Mouse (Mus musculus): ENCODE measurements around the gene Dusp22. TPM values are rescaled to one million over a fixed set of nuclear protein-coding genes. Genes with fewer than 3 reads are reported as not detected.

Dusp22 gene
- total and polyA plus RNA-seq, 2 experiments from 2014 or later = 23.5 to 29.3 TPM

DNA sequence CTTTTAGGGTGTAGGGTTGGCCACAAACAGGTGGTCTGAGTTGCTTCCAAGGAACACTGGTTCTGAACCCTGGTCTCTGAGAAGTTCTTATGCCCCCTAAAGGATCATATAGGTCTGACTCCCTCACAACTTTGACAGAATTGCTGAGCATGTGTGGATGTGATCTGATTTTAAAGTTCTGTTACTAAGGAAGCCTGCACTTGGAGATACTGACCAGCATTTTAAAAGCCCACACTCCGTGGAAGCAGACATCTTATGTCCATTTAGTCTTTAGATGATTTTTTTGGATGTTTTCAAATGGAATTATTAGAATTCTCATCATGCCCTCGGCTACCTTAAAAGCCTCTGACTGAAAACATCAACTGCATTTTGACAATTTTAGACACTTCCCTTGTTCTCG lies 95.8 kb downstream of the Dusp22 start:
- Histone ChIP-seq H3K9ac (replicated peaks; ENCODE audit: low read length, poor library complexity, severe bottlenecking) (no peak overlapping the region), H3K4me2 (ENCODE audit: low read depth, low read length, poor library complexity, severe bottlenecking) (no peak overlapping the region), H3K4me1 (ENCODE audit: insufficient read depth, low read length) (no peaks in the 10 kb centered on the region), H3K27me3 (ENCODE audit: insufficient read depth, low read length) (peaks cover 22% of the 10 kb centered on the region), H3K9me3 (ENCODE audit: low read length) (no peaks in the 10 kb centered on the region), H3K4me3 (ENCODE audit: low read depth, low read length) (no peak overlapping the region), H3K36me3 (ENCODE audit: insufficient read depth, low read length) (no peaks in the 10 kb centered on the region), H3K27ac (ENCODE audit: low read depth, low read length) (no peak overlapping the region)
- 69% methylated on average over 3 of the region's 3 CpGs for WGBS
- DNase-seq (ENCODE audit: low spot score) = no peak
- TF ChIP-seq CTCF (IDR thresholded peaks at IDR 0.05) = peak; percentile 18; the same call in 1 of the 2 replicates
- ATAC-seq (ENCODE audit: low FRiP score) = no peak

DNA sequence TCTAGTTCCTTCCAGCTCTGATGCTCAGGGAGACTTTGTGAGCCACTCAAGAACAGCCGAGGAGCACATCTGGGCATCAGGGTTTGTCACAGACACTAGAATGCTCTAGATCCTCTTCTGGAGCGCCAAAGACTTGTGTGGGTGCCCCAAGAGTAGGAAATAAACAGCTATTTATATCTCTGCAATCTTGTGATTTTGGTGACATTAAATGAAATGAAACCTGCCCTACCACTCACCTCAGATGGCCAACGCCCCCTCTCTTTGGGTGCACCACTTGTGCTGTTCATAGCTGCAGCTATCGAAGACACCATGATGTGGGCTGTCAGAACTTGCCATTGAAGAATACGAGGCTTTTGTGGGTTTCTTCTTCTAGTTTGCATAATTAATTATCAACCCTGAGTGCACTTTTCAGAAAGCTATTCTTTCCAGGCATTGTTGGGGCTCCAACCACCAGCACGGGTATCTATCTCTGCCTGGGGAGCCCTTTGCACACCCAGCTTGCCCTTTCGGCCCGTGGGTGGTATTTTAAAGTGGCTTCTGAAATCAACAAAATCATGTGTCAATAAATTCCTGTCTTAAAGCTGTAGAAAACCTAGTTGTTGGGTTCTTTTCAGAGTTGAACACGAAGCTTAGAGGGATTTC lies 96.3 kb downstream of the Dusp22 start:
- no peaks in the 10 kb centered on the region for H3K4me1 ChIP-seq (ENCODE audit: insufficient read depth, low read length)
- H3K4me3 ChIP-seq (ENCODE audit: low read depth, low read length) = no peak overlapping the region
- no peak overlapping the region for H3K9ac ChIP-seq (replicated peaks; ENCODE audit: low read length, poor library complexity, severe bottlenecking)
- DNase-seq (ENCODE audit: low spot score) (no peak), ATAC-seq (ENCODE audit: low FRiP score) (no peak)
- no peaks in the 10 kb centered on the region for H3K9me3 ChIP-seq (ENCODE audit: low read length)
- H3K36me3 ChIP-seq (ENCODE audit: insufficient read depth, low read length) = no peaks in the 10 kb centered on the region
- no peak for TF ChIP-seq CTCF (IDR thresholded peaks at IDR 0.05)
- WGBS = 80% methylated on average over 9 of the region's 9 CpGs
- H3K27ac ChIP-seq (ENCODE audit: low read depth, low read length) = no peak overlapping the region
- no peak overlapping the region for H3K4me2 ChIP-seq (ENCODE audit: low read depth, low read length, poor library complexity, severe bottlenecking)
- H3K27me3 ChIP-seq (ENCODE audit: insufficient read depth, low read length) = peaks cover 17% of the 10 kb centered on the region; the same call in 1 of the 2 replicates

DNA sequence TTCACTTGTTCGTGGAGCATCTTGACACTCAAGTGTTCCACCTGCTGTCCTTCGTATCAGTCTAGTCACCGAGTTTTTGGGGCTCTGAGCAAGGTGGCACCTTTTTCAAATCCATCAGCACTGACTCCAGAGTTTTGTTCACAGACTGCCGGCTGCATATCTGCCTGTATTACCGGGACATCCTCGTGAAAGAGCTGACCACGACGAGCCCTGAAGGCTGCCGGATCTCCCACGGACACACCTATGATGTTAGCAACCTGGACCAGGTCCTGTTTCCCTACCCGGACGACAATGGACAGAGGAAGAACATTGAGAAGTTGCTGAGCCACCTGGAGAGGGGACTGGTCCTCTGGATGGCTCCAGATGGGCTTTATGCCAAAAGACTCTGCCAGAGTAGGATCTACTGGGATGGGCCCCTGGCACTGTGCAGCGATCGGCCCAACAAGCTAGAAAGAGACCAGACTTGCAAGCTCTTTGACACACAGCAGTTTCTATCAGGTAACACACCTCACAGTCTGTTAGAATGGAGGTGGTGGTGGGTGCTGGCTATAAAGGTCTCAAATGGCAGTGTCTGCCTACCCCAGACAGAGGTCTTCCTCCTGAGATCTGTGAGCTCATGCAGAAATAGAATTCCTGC lies 97.6 kb downstream of the Dusp22 start:
- TF ChIP-seq CTCF (IDR thresholded peaks at IDR 0.05) = no peak
- WGBS = 87% methylated on average over 14 of the region's 14 CpGs
- H3K9ac ChIP-seq (replicated peaks; ENCODE audit: low read length, poor library complexity, severe bottlenecking) = no peak overlapping the region

GRCm38 (mm10) chr13:30758789-30759381 lies 99.1 kb downstream of the Dusp22 start:
- no peak for TF ChIP-seq CTCF (IDR thresholded peaks at IDR 0.05)
- H3K4me3 ChIP-seq (ENCODE audit: low read depth, low read length) = no peak overlapping the region
- no peaks in the 10 kb centered on the region for H3K36me3 ChIP-seq (ENCODE audit: insufficient read depth, low read length)
- no peaks in the 10 kb centered on the region for H3K9me3 ChIP-seq (ENCODE audit: low read length)
- H3K4me1 ChIP-seq (ENCODE audit: insufficient read depth, low read length) = no peaks in the 10 kb centered on the region
- H3K4me2 ChIP-seq (ENCODE audit: low read depth, low read length, poor library complexity, severe bottlenecking) = no peak overlapping the region
- no peaks in the 10 kb centered on the region for H3K27me3 ChIP-seq (ENCODE audit: insufficient read depth, low read length)
- H3K9ac ChIP-seq (replicated peaks; ENCODE audit: low read length, poor library complexity, severe bottlenecking) = no peak overlapping the region
- WGBS = 73% methylated on average over 11 of the region's 11 CpGs
- no peak overlapping the region for H3K27ac ChIP-seq (ENCODE audit: low read depth, low read length)
- DNase-seq (ENCODE audit: low spot score) (no peak), ATAC-seq (ENCODE audit: low FRiP score) (no peak)

More for the DNA sequence above, 97.6 kb downstream of the Dusp22 start:
- ATAC-seq (ENCODE audit: low FRiP score) = no peak
- Histone ChIP-seq H3K27ac (ENCODE audit: low read depth, low read length) (no peak overlapping the region), H3K4me3 (ENCODE audit: low read depth, low read length) (no peak overlapping the region), H3K4me1 (ENCODE audit: insufficient read depth, low read length) (no peaks in the 10 kb centered on the region), H3K36me3 (ENCODE audit: insufficient read depth, low read length) (no peaks in the 10 kb centered on the region), H3K27me3 (ENCODE audit: insufficient read depth, low read length) (peaks cover 5% of the 10 kb centered on the region; the same call in 1 of the 2 replicates), H3K9me3 (ENCODE audit: low read length) (no peaks in the 10 kb centered on the region), H3K4me2 (ENCODE audit: low read depth, low read length, poor library complexity, severe bottlenecking) (no peak overlapping the region)
- no peak for DNase-seq (ENCODE audit: low spot score)

DNA sequence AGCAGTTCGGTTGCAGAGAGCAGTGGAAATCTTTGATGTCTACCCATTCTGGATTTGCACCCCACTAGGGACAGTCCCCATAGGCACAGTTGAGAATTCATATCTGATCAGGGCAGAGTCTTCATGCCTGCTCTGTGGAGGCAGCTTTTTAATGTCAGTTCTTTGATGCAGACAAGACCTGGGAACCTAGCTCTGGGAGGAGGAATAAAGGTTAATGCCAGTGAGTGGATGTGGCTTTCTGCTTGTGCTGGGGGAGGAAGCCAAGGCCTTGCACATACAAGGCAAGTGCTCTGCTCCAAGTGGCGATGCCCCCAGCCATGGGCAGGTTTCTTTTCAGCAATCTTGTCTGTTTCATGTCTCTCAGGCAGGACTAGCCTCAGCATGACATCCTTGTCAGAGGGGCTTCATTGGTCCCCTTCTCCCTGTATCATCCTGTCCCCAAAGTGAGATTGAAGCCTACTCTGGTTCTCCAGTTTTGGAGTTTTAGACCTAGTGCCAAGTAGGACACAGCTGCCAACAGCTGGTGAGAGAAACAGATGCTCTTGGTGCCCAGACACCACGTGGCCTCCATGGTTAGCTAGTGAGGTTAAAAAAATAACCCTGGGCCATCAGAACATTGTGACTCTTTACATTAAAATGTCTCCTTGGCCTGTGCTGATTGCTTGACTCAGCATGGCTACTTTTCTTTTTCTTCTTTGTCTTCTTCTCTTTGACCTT lies 100.7 kb downstream of the Dusp22 start:
- H3K27ac ChIP-seq (ENCODE audit: low read depth, low read length) = no peak overlapping the region
- H3K4me1 ChIP-seq (ENCODE audit: insufficient read depth, low read length) = no peaks in the 10 kb centered on the region
- no peak overlapping the region for H3K4me3 ChIP-seq (ENCODE audit: low read depth, low read length)
- ATAC-seq (ENCODE audit: low FRiP score) = no peak
- H3K4me2 ChIP-seq (ENCODE audit: low read depth, low read length, poor library complexity, severe bottlenecking) = no peak overlapping the region
- WGBS = 70% methylated on average over 3 of the region's 3 CpGs
- DNase-seq (ENCODE audit: low spot score) = no peak
- H3K36me3 ChIP-seq (ENCODE audit: insufficient read depth, low read length) = no peaks in the 10 kb centered on the region
- no peaks in the 10 kb centered on the region for H3K9me3 ChIP-seq (ENCODE audit: low read length)
- no peak overlapping the region for H3K9ac ChIP-seq (replicated peaks; ENCODE audit: low read length, poor library complexity, severe bottlenecking)
- no peak for TF ChIP-seq CTCF (IDR thresholded peaks at IDR 0.05)
- no peaks in the 10 kb centered on the region for H3K27me3 ChIP-seq (ENCODE audit: insufficient read depth, low read length)

Other genes with a start within 250 kb of the Dusp22 start
- 201 and 202 TPM in 2 replicates for gene Uqcrfs1, start 114.6 kb upstream of the Dusp22 start, total RNA-seq (2014; rRNA removed)
- 344 and 349 TPM in 2 replicates for gene Uqcrfs1, start 114.6 kb upstream of the Dusp22 start, polyA plus RNA-seq (2015; fragmentation: Nextera tagmentation; extraction: Ambion mirVana)
- 0.19 and 0.44 TPM in 2 replicates for gene Irf4, start 89.2 kb downstream of the Dusp22 start, total RNA-seq (2014; rRNA removed)
- gene Irf4, start 89.2 kb downstream of the Dusp22 start, polyA plus RNA-seq (2015; fragmentation: Nextera tagmentation; extraction: Ambion mirVana) = 0.02 and 0.05 TPM in 2 replicates

Data from midbrain, postnatal 0 days (tissue).